Mouse (Mus musculus) forebrain, embryonic 12.5 days (tissue): Measurements from ENCODE around the gene 5730522E02Rik. TPM values are rescaled to one million over a fixed set of nuclear protein-coding genes. Genes with fewer than 3 reads are reported as not detected.

ENCODE experiments used
- ATAC-seq: fragments of 200-750 bp; cut with Nextera tagmentation; 2 replicates; pipeline ENCODE4 v1.8.0; 2017; ENCODE audit warnings: moderate TSS enrichment; ENCODE audit not compliant: low FRiP score
- H3K27ac ChIP-seq: fragments of 300-500 bp; sonication (generic); 2 replicates; pipeline ENCODE4 v1.5.1; 2016; ENCODE audit warnings: mild to moderate bottlenecking
- H3K27me3 ChIP-seq: fragments of 300-500 bp; sonication (generic); 2 replicates; pipeline ENCODE4 v1.6.1; 2016; ENCODE audit warnings: mild to moderate bottlenecking
- H3K36me3 ChIP-seq: fragments of 300-500 bp; sonication (generic); replicated peaks from 2 replicates; pipeline ENCODE4 v1.6.1; 2016; ENCODE audit warnings: mild to moderate bottlenecking
- H3K4me1 ChIP-seq: fragments of 300-500 bp; sonication (generic); 2 replicates; pipeline ENCODE4 v1.6.1; 2016
- H3K4me2 ChIP-seq: fragments of 300-500 bp; sonication (generic); 2 replicates; pipeline ENCODE4 v1.6.1; 2016; ENCODE audit warnings: mild to moderate bottlenecking, moderate library complexity
- H3K4me3 ChIP-seq: fragments of 300-500 bp; sonication (generic); replicated peaks from 2 replicates; pipeline ENCODE4 v1.5.1; 2016; ENCODE audit warnings: mild to moderate bottlenecking
- H3K9ac ChIP-seq: fragments of 300-500 bp; sonication (generic); 2 replicates; pipeline ENCODE4 v1.6.1; 2016; ENCODE audit warnings: mild to moderate bottlenecking
- H3K9me3 ChIP-seq: fragments of 300-500 bp; sonication (generic); 2 replicates; pipeline ENCODE4 v1.6.1; 2016
- WGBS: fragments of 180-500 bp; shearing (Covaris S2); methylation state at CpG from one replicate; pipeline ENCODE4 v1.1.7; 2016; 5-methylcytosine and 5-hydroxymethylcytosine counted together
- polyA plus RNA-seq: library from polyadenylated mRNA; unstranded; fragments of >200 nt; fragmentation: Nextera tagmentation; extraction: Ambion mirVana; gene quantifications from 2 replicates; pipeline ENCODE4 v1.2.1, GENCODE M21; 2016

Gene 5730522E02Rik
- polyA plus RNA-seq, 1 experiment from 2014 or later = 10.6 TPM

- no peak overlapping the region for H3K27ac ChIP-seq
- no peak overlapping the region for H3K9ac ChIP-seq
- H3K9me3 ChIP-seq = no peaks in the 10 kb centered on the region
- no peaks in the 10 kb centered on the region for H3K27me3 ChIP-seq
- no peak overlapping the region for H3K4me3 ChIP-seq
- no peak for ATAC-seq
- WGBS = 92% methylated on average over 7 of the region's 7 CpGs
- H3K4me2 ChIP-seq = no peak overlapping the region
- no peaks in the 10 kb centered on the region for H3K4me1 ChIP-seq
- no peaks in the 10 kb centered on the region for H3K36me3 ChIP-seq
These were observed 43.0 kb downstream of the 5730522E02Rik start for GRCm38 (mm10) chr11:26167609-26167971.

- no peak overlapping the region for H3K9ac ChIP-seq
- no peak overlapping the region for H3K27ac ChIP-seq
- H3K4me3 ChIP-seq = no peak overlapping the region
- no peak for ATAC-seq
- 82% methylated on average over 4 of the region's 4 CpGs for WGBS
- no peaks in the 10 kb centered on the region for H3K4me1 ChIP-seq
- H3K36me3 ChIP-seq = no peaks in the 10 kb centered on the region
- H3K9me3 ChIP-seq = no peaks in the 10 kb centered on the region
- H3K27me3 ChIP-seq = no peaks in the 10 kb centered on the region
- no peak overlapping the region for H3K4me2 ChIP-seq
These were observed 43.5 kb downstream of the 5730522E02Rik start for GRCm38 (mm10) chr11:26166966-26167608.

GRCm38 (mm10) chr11:26164651-26165259 is 45.8 kb downstream of the 5730522E02Rik start:
- 86% methylated on average over 5 of the region's 5 CpGs for WGBS
- Histone ChIP-seq H3K27me3 (no peaks in the 10 kb centered on the region), H3K4me1 (no peaks in the 10 kb centered on the region), H3K9ac (no peak overlapping the region), H3K9me3 (no peaks in the 10 kb centered on the region), H3K4me2 (no peak overlapping the region), H3K4me3 (no peak overlapping the region), H3K36me3 (no peaks in the 10 kb centered on the region), H3K27ac (no peak overlapping the region)
- no peak for ATAC-seq

- H3K4me2 ChIP-seq = no peak overlapping the region
- no peaks in the 10 kb centered on the region for H3K27me3 ChIP-seq
- H3K4me1 ChIP-seq = no peaks in the 10 kb centered on the region
- H3K9me3 ChIP-seq = no peaks in the 10 kb centered on the region
- ATAC-seq = no peak
- no peaks in the 10 kb centered on the region for H3K36me3 ChIP-seq
- WGBS = 91% methylated on average over 5 of the region's 5 CpGs
- no peak overlapping the region for H3K9ac ChIP-seq
- H3K4me3 ChIP-seq = no peak overlapping the region
- H3K27ac ChIP-seq = no peak overlapping the region
These were observed 49.2 kb downstream of the 5730522E02Rik start for GRCm38 (mm10) chr11:26161354-26161753.

GRCm38 (mm10) chr11:26159033-26159432 is 51.5 kb downstream of the 5730522E02Rik start:
- ATAC-seq = no peak
- WGBS = 65% methylated on average over 3 of the region's 3 CpGs

GRCm38 (mm10) chr11:26140024-26140423 is 70.5 kb downstream of the 5730522E02Rik start:
- Histone ChIP-seq H3K9ac (no peak overlapping the region), H3K4me1 (no peaks in the 10 kb centered on the region), H3K27ac (no peak overlapping the region), H3K4me2 (no peak overlapping the region), H3K27me3 (no peaks in the 10 kb centered on the region), H3K36me3 (no peaks in the 10 kb centered on the region), H3K4me3 (no peak overlapping the region), H3K9me3 (no peaks in the 10 kb centered on the region)
- 89% methylated on average over 3 of the region's 3 CpGs for WGBS
- ATAC-seq = no peak

More at GRCm38 (mm10) chr11:26159033-26159432, 51.5 kb downstream of the 5730522E02Rik start:
- no peak overlapping the region for H3K4me2 ChIP-seq
- no peak overlapping the region for H3K27ac ChIP-seq
- H3K36me3 ChIP-seq = no peaks in the 10 kb centered on the region
- no peak overlapping the region for H3K9ac ChIP-seq
- H3K9me3 ChIP-seq = no peaks in the 10 kb centered on the region
- H3K4me1 ChIP-seq = no peaks in the 10 kb centered on the region
- no peaks in the 10 kb centered on the region for H3K27me3 ChIP-seq
- no peak overlapping the region for H3K4me3 ChIP-seq

- no peak overlapping the region for H3K27ac ChIP-seq
- no peaks in the 10 kb centered on the region for H3K9me3 ChIP-seq
- WGBS = 73% methylated on average over 1 of the region's 1 CpGs
- H3K4me1 ChIP-seq = no peaks in the 10 kb centered on the region
- no peak overlapping the region for H3K9ac ChIP-seq
- no peak overlapping the region for H3K4me2 ChIP-seq
- no peak overlapping the region for H3K4me3 ChIP-seq
- no peaks in the 10 kb centered on the region for H3K36me3 ChIP-seq
- no peak for ATAC-seq
- no peaks in the 10 kb centered on the region for H3K27me3 ChIP-seq
These were observed 72.5 kb downstream of the 5730522E02Rik start for GRCm38 (mm10) chr11:26138013-26138412.

GRCm38 (mm10) chr11:26130911-26131310 is 79.7 kb downstream of the 5730522E02Rik start:
- no peak overlapping the region for H3K27ac ChIP-seq
- no peak overlapping the region for H3K4me3 ChIP-seq
- peaks cover 10% of the 10 kb centered on the region for H3K4me1 ChIP-seq
- H3K4me2 ChIP-seq = no peak overlapping the region
- H3K36me3 ChIP-seq = no peaks in the 10 kb centered on the region
- ATAC-seq = no peak
- H3K9me3 ChIP-seq = no peaks in the 10 kb centered on the region
- 48% methylated on average over 11 of the region's 11 CpGs for WGBS
- H3K9ac ChIP-seq = no peak overlapping the region
- H3K27me3 ChIP-seq = no peaks in the 10 kb centered on the region

- no peak overlapping the region for H3K4me2 ChIP-seq
- H3K27me3 ChIP-seq = no peaks in the 10 kb centered on the region
- H3K36me3 ChIP-seq = no peaks in the 10 kb centered on the region
- H3K4me1 ChIP-seq = peaks cover 10% of the 10 kb centered on the region
- no peaks in the 10 kb centered on the region for H3K9me3 ChIP-seq
- no peak for ATAC-seq
- WGBS = 34% methylated on average over 2 of the region's 2 CpGs
- H3K4me3 ChIP-seq = no peak overlapping the region
- H3K9ac ChIP-seq = no peak overlapping the region
- H3K27ac ChIP-seq = no peak overlapping the region
These were observed 81.5 kb downstream of the 5730522E02Rik start for GRCm38 (mm10) chr11:26129054-26129453.

GRCm38 (mm10) chr11:26128385-26128784 is 82.2 kb downstream of the 5730522E02Rik start:
- H3K4me3 ChIP-seq = no peak overlapping the region
- no peaks in the 10 kb centered on the region for H3K27me3 ChIP-seq
- no peaks in the 10 kb centered on the region for H3K36me3 ChIP-seq
- 78% methylated on average over 2 of the region's 2 CpGs for WGBS
- no peak overlapping the region for H3K4me2 ChIP-seq
- no peak overlapping the region for H3K27ac ChIP-seq
- H3K9ac ChIP-seq = no peak overlapping the region
- peaks cover 10% of the 10 kb centered on the region for H3K4me1 ChIP-seq
- ATAC-seq = no peak
- no peaks in the 10 kb centered on the region for H3K9me3 ChIP-seq

- Histone ChIP-seq H3K4me1 (peaks cover 10% of the 10 kb centered on the region), H3K27me3 (no peaks in the 10 kb centered on the region), H3K9me3 (no peaks in the 10 kb centered on the region), H3K4me2 (no peak overlapping the region), H3K27ac (no peak overlapping the region), H3K9ac (no peak overlapping the region), H3K4me3 (no peak overlapping the region), H3K36me3 (no peaks in the 10 kb centered on the region)
- ATAC-seq = no peak
These were observed 84.6 kb downstream of the 5730522E02Rik start for GRCm38 (mm10) chr11:26125923-26126322.

GRCm38 (mm10) chr11:26120781-26121557 is 89.6 kb downstream of the 5730522E02Rik start:
- Histone ChIP-seq H3K4me1 (peaks cover 12% of the 10 kb centered on the region), H3K4me2 (no peak overlapping the region), H3K36me3 (no peaks in the 10 kb centered on the region), H3K27ac (no peak overlapping the region), H3K27me3 (no peaks in the 10 kb centered on the region), H3K9me3 (no peaks in the 10 kb centered on the region), H3K4me3 (no peak overlapping the region), H3K9ac (no peak overlapping the region)
- ATAC-seq = peak; percentile 30; the same call in 1 of the 2 replicates
- 54% methylated on average over 8 of the region's 8 CpGs for WGBS
